Mouse (Mus musculus) G1E (cell line): ENCODE data around the gene Rpl36al. TPM values are rescaled to one million over a fixed set of nuclear protein-coding genes. Genes with fewer than 3 reads are reported as not detected.

Experiments used
- ATAC-seq: 2 replicates; pipeline ENCODE4 v1.8.0; 2016; ENCODE audit warnings: mild to moderate bottlenecking; ENCODE audit not compliant: insufficient number of reproducible peaks, poor library complexity, low FRiP score, severe bottlenecking; ENCODE audit errors: extremely low read depth
- DNase-seq: peaks from one replicate; pipeline ENCODE4 v3.0.0; 2012; ENCODE audit warnings: low spot score
- H3K27me3 ChIP-seq: 2 replicates; pipeline ENCODE4 v1.6.1; 2012; ENCODE audit warnings: mild to moderate bottlenecking, low read length, inconsistent platforms; ENCODE audit not compliant: insufficient read depth
- H3K36me3 ChIP-seq: replicated peaks from 2 replicates; pipeline ENCODE3; 2012; ENCODE audit warnings: mild to moderate bottlenecking, inconsistent platforms
- H3K4me1 ChIP-seq: 2 replicates; pipeline ENCODE4 v1.6.1; 2012; ENCODE audit warnings: low read depth, low read length, inconsistent platforms, mixed read lengths; ENCODE audit not compliant: insufficient read depth
- H3K4me3 ChIP-seq: 2 replicates; pipeline ENCODE4 v1.5.1; 2012; ENCODE audit warnings: low read depth, mild to moderate bottlenecking, inconsistent platforms, low read length, moderate library complexity, mixed read lengths
- H3K9me3 ChIP-seq: replicated peaks from 2 replicates; pipeline ENCODE4 v1.6.1; 2012; ENCODE audit warnings: inconsistent platforms
- CTCF ChIP-seq: IDR thresholded peaks from 2 replicates; pipeline ENCODE4 v1.5.1; 2012; ENCODE audit warnings: low read depth, low read length, inconsistent platforms, mixed read lengths
- GATA1 ChIP-seq: IDR thresholded peaks from 2 replicates; pipeline ENCODE4 v1.6.1; 2012; ENCODE audit warnings: borderline replicate concordance, low read length, inconsistent platforms, mixed read lengths
- GATA2 ChIP-seq: IDR thresholded peaks from 2 replicates; pipeline ENCODE4 v1.6.1; 2012; ENCODE audit warnings: low read depth, low read length, inconsistent platforms, borderline replicate concordance
- POLR2AphosphoS5 ChIP-seq: IDR thresholded peaks from 2 replicates; pipeline ENCODE4 v1.6.1; 2012; ENCODE audit warnings: low read depth, low read length, inconsistent platforms; ENCODE audit not compliant: insufficient replicate concordance
- TAL1 ChIP-seq: conservative IDR thresholded peaks from 2 replicates; pipeline ENCODE4 v1.6.1; 2012; ENCODE audit warnings: low read depth, low read length, inconsistent platforms, mixed read lengths
- polyA plus RNA-seq: library from polyadenylated mRNA; stranded (reverse); fragments of >175 nt; gene quantifications from 2 replicates; pipeline ENCODE4 v1.2.3, GENCODE M21; 2012
- total RNA-seq, 2 experiments: library from RNA; stranded (forward) in 1 of 2; stranded (reverse) in 1 of 2; fragments of 200-1000 nt in 1 of 2; fragments of >200 nt in 1 of 2; fragmentation: Nextera tagmentation in 1 of 2; gene quantifications; 2 replicates each; pipeline ENCODE4 v1.2.3; 2014 to 2017

The Rpl36al gene
- total and polyA plus RNA-seq, 3 experiments = 113 to 1,699 (median 258) TPM

DNA sequence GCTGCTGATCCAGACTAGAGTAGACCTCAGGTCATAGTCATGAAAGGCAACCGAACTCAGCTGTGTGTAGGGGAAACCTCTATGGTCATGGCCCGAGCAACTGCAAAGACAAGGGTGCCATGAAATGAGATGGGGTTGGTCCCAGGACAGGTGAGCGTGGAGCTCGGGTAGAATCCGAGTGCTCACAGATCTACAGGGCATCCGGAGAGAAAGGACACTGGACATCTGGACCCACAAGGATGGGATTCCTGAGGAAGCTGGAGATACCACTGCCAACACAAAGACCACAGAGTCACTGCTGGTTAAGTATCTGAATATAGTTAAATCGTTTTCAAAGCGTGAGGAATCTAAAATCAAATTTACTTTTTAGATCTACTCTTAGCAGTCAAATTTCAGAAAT is 23.5 kb upstream of the Rpl36al start:
- ATAC-seq (no peak), DNase-seq (no peak)
- Histone ChIP-seq H3K9me3 (no peaks in the 10 kb centered on the region), H3K27me3 (no peaks in the 10 kb centered on the region), H3K36me3 (peaks cover 86% of the 10 kb centered on the region), H3K4me3 (no peak overlapping the region), H3K4me1 (peaks cover 20% of the 10 kb centered on the region)
- TF ChIP-seq GATA1 (no peak), POLR2AphosphoS5 (no peak), CTCF (no peak), GATA2 (no peak), TAL1 (no peak)

- Histone ChIP-seq H3K9me3 (no peaks in the 10 kb centered on the region), H3K27me3 (no peaks in the 10 kb centered on the region), H3K36me3 (peaks cover 81% of the 10 kb centered on the region), H3K4me1 (peaks cover 31% of the 10 kb centered on the region), H3K4me3 (no peak within 1 kb of the TSS)
- TF ChIP-seq GATA2 (no peak), POLR2AphosphoS5 (no peak), GATA1 (no peak), TAL1 (no peak), CTCF (no peak)
- no peak for DNase-seq
- ATAC-seq = no peak
Observed at GRCm38 (mm10) chr12:69204052-69204833, 20.4 kb upstream of the Rpl36al start, which contains the start of gene Gm49384. Gm49384 (minus strand) TSS chr12:69204267.

DNA sequence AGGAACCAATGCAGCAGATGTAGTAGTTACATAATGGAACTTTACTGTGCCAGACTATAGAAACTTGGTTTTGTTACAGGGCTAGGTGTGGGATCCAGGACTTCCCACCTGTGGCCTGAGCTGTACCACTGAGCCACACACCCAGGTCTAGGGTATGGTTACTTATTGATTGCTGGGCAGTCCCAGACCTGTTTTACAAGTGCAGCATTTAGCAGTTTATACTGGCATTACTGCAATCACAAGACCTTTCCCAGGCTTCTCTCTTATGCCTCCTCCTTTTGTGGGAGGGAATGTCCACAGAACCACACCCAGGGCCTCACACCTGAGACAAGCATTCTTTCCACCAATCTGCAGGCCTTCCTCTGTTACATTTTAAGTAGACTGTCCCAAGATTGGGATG is 15.1 kb upstream of the Rpl36al start:
- Histone ChIP-seq H3K4me1 (peaks cover 41% of the 10 kb centered on the region), H3K4me3 (peak overlapping the region; percentile 100; the same call in 1 of the 2 replicates), H3K27me3 (no peaks in the 10 kb centered on the region), H3K36me3 (peaks cover 57% of the 10 kb centered on the region), H3K9me3 (no peaks in the 10 kb centered on the region)
- DNase-seq = no peak
- no peak for TF ChIP-seq CTCF
- no peak for TF ChIP-seq GATA1
- no peak for TF ChIP-seq TAL1
- no peak for TF ChIP-seq POLR2AphosphoS5
- TF ChIP-seq GATA2 = no peak
- no peak for ATAC-seq

GRCm38 (mm10) chr12:69198164-69198535 is 14.3 kb upstream of the Rpl36al start, which contains the start of gene Dnaaf2:
Dnaaf2 (minus strand) TSS chr12:69198429.
- ATAC-seq (peak; percentile 58), DNase-seq (peak; percentile 40)
- no peaks in the 10 kb centered on the region for H3K27me3 ChIP-seq
- peaks cover 39% of the 10 kb centered on the region for H3K4me1 ChIP-seq
- no peaks in the 10 kb centered on the region for H3K9me3 ChIP-seq
- H3K36me3 ChIP-seq = peaks cover 54% of the 10 kb centered on the region
- H3K4me3 ChIP-seq = peak within 1 kb of the TSS; percentile 100
- no peak for TF ChIP-seq TAL1
- TF ChIP-seq GATA2 = no peak
- no peak for TF ChIP-seq GATA1
- TF ChIP-seq CTCF = no peak
- TF ChIP-seq POLR2AphosphoS5 = no peak

- TF ChIP-seq TAL1 (no peak), POLR2AphosphoS5 (0 out of 2 replicates have a peak, but pooled peaks have one; percentile 20), GATA2 (no peak)
- Histone ChIP-seq H3K4me1 (peaks cover 43% of the 10 kb centered on the region), H3K36me3 (peaks cover 54% of the 10 kb centered on the region), H3K27me3 (no peaks in the 10 kb centered on the region), H3K9me3 (no peaks in the 10 kb centered on the region), H3K4me3 (peak overlapping the region; percentile 100)
- ATAC-seq (peak; percentile 25), DNase-seq (peak; percentile 62)
Observed at GRCm38 (mm10) chr12:69197378-69198163, 13.7 kb upstream of the Rpl36al start.
